Mouse (Mus musculus) neural tube, embryonic 11.5 days (tissue): ENCODE results near the gene Gm42906. TPM values are rescaled to one million over a fixed set of nuclear protein-coding genes. Genes with fewer than 3 reads are reported as not detected.

Source experiments
- ATAC-seq: fragments of 200-750 bp; cut with Nextera tagmentation; 2 replicates; pipeline ENCODE4 v1.8.0; 2017; ENCODE audit warnings: moderate number of reproducible peaks, mild to moderate bottlenecking, moderate TSS enrichment, moderate library complexity; ENCODE audit not compliant: insufficient read depth, low FRiP score, low TSS enrichment
- DNase-seq: peaks from one replicate; pipeline ENCODE4 v3.0.0-alpha.2; 2015; ENCODE audit warnings: low spot score
- H3K27ac ChIP-seq: fragments of 300-500 bp; sonication (generic); 2 replicates; pipeline ENCODE4 v1.5.1; 2014; ENCODE audit warnings: low read depth, mild to moderate bottlenecking, low read length
- H3K27me3 ChIP-seq: fragments of 300-500 bp; sonication (generic); 2 replicates; pipeline ENCODE4 v1.6.1; 2014; ENCODE audit warnings: mild to moderate bottlenecking, low read length, mixed read lengths; ENCODE audit not compliant: control insufficient read depth, insufficient read depth
- H3K36me3 ChIP-seq: fragments of 300-500 bp; sonication (generic); 2 replicates; pipeline ENCODE4 v1.6.1; 2014; ENCODE audit warnings: mild to moderate bottlenecking, low read length, moderate library complexity, mixed read lengths; ENCODE audit not compliant: control insufficient read depth, insufficient read depth
- H3K4me1 ChIP-seq: fragments of 300-500 bp; sonication (generic); 2 replicates; pipeline ENCODE4 v1.6.1; 2014; ENCODE audit warnings: low read length, mixed read lengths; ENCODE audit not compliant: control insufficient read depth, insufficient read depth
- H3K4me2 ChIP-seq: fragments of 300-500 bp; sonication (generic); 2 replicates; pipeline ENCODE4 v1.6.1; 2014; ENCODE audit warnings: low read depth, mild to moderate bottlenecking, moderate library complexity
- H3K4me3 ChIP-seq: fragments of 300-500 bp; sonication (generic); 2 replicates; pipeline ENCODE4 v1.5.1; 2014; ENCODE audit warnings: low read depth, low read length
- H3K9ac ChIP-seq: fragments of 300-500 bp; sonication (generic); 2 replicates; pipeline ENCODE4 v1.6.1; 2014; ENCODE audit warnings: mild to moderate bottlenecking, low read length
- H3K9me3 ChIP-seq: fragments of 300-500 bp; sonication (generic); 2 replicates; pipeline ENCODE4 v1.6.1; 2016; ENCODE audit warnings: low read length; ENCODE audit not compliant: control insufficient read depth
- WGBS: fragments of 180-500 bp; shearing (Covaris S2); extraction: QIAGEN DNeasy Blood & Tissue Kit; methylation state at CpG from one replicate; pipeline ENCODE4 v1.1.7; 2014; 5-methylcytosine and 5-hydroxymethylcytosine counted together
- polyA plus RNA-seq: library from polyadenylated mRNA; unstranded; fragments of >200 nt; fragmentation: Nextera tagmentation; extraction: Ambion mirVana; gene quantifications from 2 replicates; pipeline ENCODE4 v1.2.1, GENCODE M21; 2014

The Gm42906 gene
- polyA plus RNA-seq, 1 experiment from 2014 or later = not detected

- WGBS = 88% methylated on average over 4 of the region's 4 CpGs
These were observed 51.0 kb downstream of the Gm42906 start for GRCm38 (mm10) chr5:151376931-151377330.

GRCm38 (mm10) chr5:151374825-151375224 is 53.1 kb downstream of the Gm42906 start:
- ATAC-seq = no peak
- DNase-seq = no peak
- 73% methylated on average over 2 of the region's 2 CpGs for WGBS

More at GRCm38 (mm10) chr5:151376931-151377330, 51.0 kb downstream of the Gm42906 start:
- no peaks in the 10 kb centered on the region for H3K9me3 ChIP-seq
- H3K27me3 ChIP-seq = no peaks in the 10 kb centered on the region
- H3K4me3 ChIP-seq = no peak overlapping the region
- H3K9ac ChIP-seq = no peak overlapping the region
- DNase-seq = no peak
- H3K36me3 ChIP-seq = no peaks in the 10 kb centered on the region
- no peak overlapping the region for H3K4me2 ChIP-seq
- H3K4me1 ChIP-seq = no peaks in the 10 kb centered on the region
- ATAC-seq = no peak
- H3K27ac ChIP-seq = no peak overlapping the region

GRCm38 (mm10) chr5:151371130-151371529 is 56.8 kb downstream of the Gm42906 start:
- no peak for DNase-seq
- Histone ChIP-seq H3K27me3 (no peaks in the 10 kb centered on the region), H3K9ac (no peak overlapping the region), H3K36me3 (no peaks in the 10 kb centered on the region), H3K9me3 (no peaks in the 10 kb centered on the region), H3K4me3 (no peak overlapping the region), H3K4me2 (no peak overlapping the region), H3K27ac (no peak overlapping the region), H3K4me1 (no peaks in the 10 kb centered on the region; the same call in 1 of the 2 replicates)
- ATAC-seq = no peak
- 88% methylated on average over 2 of the region's 2 CpGs for WGBS

More at GRCm38 (mm10) chr5:151374825-151375224, 53.1 kb downstream of the Gm42906 start:
- H3K4me1 ChIP-seq = no peaks in the 10 kb centered on the region
- H3K27me3 ChIP-seq = no peaks in the 10 kb centered on the region
- no peak overlapping the region for H3K4me2 ChIP-seq
- no peaks in the 10 kb centered on the region for H3K9me3 ChIP-seq
- H3K4me3 ChIP-seq = no peak overlapping the region
- no peak overlapping the region for H3K27ac ChIP-seq
- no peaks in the 10 kb centered on the region for H3K36me3 ChIP-seq
- no peak overlapping the region for H3K9ac ChIP-seq

DNA sequence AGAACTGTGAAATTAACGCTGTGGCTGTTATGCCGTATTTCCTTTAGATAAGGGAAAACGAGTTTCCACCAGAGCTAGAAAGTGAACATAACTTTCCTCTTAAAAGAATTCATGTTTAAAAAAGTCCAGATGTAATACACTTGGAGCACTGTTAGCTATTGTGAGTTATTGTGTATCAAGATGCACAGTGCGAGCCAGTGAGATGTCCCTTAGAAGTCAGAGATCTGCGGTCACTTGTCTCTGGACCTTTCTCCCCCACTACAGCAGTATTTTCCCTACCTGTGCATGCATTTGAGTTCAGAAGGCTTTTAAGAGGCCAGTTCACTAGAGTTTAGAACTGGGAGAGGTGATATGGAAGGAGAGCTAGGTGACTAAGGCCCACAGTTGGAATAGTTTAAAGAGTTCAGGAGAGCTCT is 58.6 kb downstream of the Gm42906 start:
- WGBS = 64% methylated on average over 5 of the region's 5 CpGs
- H3K9ac ChIP-seq = peak overlapping the region; percentile 64
- no peaks in the 10 kb centered on the region for H3K36me3 ChIP-seq
- no peaks in the 10 kb centered on the region for H3K9me3 ChIP-seq
- peak overlapping the region; percentile 47 for H3K4me2 ChIP-seq
- no peaks in the 10 kb centered on the region; the same call in 1 of the 2 replicates for H3K4me1 ChIP-seq
- DNase-seq = no peak
- peak overlapping the region; percentile 44 for H3K4me3 ChIP-seq
- no peaks in the 10 kb centered on the region for H3K27me3 ChIP-seq
- no peak for ATAC-seq
- peak overlapping the region; percentile 83 for H3K27ac ChIP-seq

DNA sequence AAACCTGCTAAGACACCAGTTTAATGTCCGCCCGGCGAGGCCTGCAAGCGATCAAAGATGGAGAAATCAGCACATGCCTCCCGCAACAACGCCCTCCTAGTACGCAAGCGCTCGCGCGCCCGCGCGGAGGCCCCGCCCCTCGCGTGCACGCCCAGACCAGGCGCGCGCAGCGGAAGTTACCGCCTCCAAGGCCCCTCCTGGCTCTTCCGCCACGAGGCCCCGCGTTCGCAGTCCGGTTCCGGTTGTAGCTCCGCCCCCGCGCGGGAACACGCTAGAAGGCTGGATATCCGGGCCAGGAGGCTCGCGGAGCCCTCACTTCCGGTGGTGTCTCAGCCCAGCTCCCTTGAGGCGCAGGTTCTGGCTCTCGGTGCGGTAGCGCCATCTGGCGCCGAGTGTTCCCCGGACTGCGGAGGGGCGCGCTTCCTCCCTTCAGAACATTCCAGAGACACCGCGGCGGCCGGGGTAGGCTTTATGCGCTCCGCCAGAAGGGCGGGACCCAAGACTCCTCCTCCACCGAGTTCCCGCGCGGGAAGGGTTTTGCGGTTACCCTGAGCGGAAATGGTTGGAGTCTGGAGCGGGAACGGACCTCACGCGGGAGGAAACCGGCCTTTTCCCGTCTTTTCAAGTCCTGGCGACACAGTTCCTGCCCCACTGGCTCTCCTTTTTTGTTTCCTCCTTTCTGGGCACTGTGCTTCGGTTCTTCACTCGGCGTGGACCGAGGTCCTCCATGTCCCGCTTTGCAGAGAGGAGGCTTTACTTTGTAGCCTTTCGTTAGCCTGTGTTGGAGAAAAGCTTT is 59.4 kb downstream of the Gm42906 start:
- DNase-seq (peak; percentile 100), ATAC-seq (peak; percentile 98)
- H3K9me3 ChIP-seq = no peaks in the 10 kb centered on the region
- peak overlapping the region; percentile 74 for H3K9ac ChIP-seq
- no peaks in the 10 kb centered on the region; the same call in 1 of the 2 replicates for H3K4me1 ChIP-seq
- H3K36me3 ChIP-seq = no peaks in the 10 kb centered on the region
- H3K27ac ChIP-seq = peak overlapping the region; percentile 83
- H3K4me3 ChIP-seq = peak overlapping the region; percentile 44
- no peaks in the 10 kb centered on the region for H3K27me3 ChIP-seq
- WGBS = under 1% methylated on average over 74 of the region's 75 CpGs
- H3K4me2 ChIP-seq = peak overlapping the region; percentile 65

DNA sequence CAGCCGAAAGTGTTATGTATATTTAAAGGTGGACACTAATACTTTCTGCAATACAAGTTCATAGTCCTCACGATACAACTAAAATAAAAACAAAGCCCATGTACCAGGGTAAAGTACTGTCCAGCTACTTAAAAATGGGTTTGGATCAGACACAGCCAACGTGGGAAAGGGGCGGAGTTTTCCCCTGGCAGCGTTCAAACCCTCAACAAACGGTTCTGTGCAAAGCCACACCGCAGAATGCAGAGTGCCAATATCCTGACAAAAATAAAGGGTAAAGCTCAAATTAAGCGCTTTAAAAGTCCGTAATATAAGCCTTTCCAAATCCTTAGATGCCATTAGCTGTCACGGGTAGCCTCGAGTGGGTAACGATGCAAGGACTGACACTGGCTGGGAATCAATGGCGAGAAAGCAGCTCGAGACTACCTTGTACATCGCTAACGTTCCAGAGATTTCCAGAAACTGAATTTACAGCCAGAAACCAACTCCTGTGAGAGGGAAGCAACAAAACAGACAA is 60.0 kb downstream of the Gm42906 start:
- H3K27me3 ChIP-seq = no peaks in the 10 kb centered on the region
- peak overlapping the region; percentile 44 for H3K4me3 ChIP-seq
- H3K9me3 ChIP-seq = no peaks in the 10 kb centered on the region
- H3K27ac ChIP-seq = peak overlapping the region; percentile 83
- no peaks in the 10 kb centered on the region for H3K36me3 ChIP-seq
- ATAC-seq (peak; percentile 46), DNase-seq (no peak)
- peak overlapping the region; percentile 65 for H3K4me2 ChIP-seq
- no peaks in the 10 kb centered on the region; the same call in 1 of the 2 replicates for H3K4me1 ChIP-seq
- peak overlapping the region; percentile 74 for H3K9ac ChIP-seq
- 11% methylated on average over 16 of the region's 16 CpGs for WGBS

- ATAC-seq (no peak), DNase-seq (no peak)
- Histone ChIP-seq H3K36me3 (no peaks in the 10 kb centered on the region), H3K4me1 (no peaks in the 10 kb centered on the region; the same call in 1 of the 2 replicates), H3K27me3 (no peaks in the 10 kb centered on the region), H3K4me2 (peak overlapping the region; percentile 65), H3K9me3 (no peaks in the 10 kb centered on the region), H3K9ac (no peak overlapping the region; the same call in 1 of the 2 replicates), H3K27ac (no peak overlapping the region), H3K4me3 (no peak overlapping the region; the same call in 1 of the 2 replicates)
- WGBS = 87% methylated on average over 1 of the region's 1 CpGs
These were observed 60.6 kb downstream of the Gm42906 start for GRCm38 (mm10) chr5:151367317-151367716.

DNA sequence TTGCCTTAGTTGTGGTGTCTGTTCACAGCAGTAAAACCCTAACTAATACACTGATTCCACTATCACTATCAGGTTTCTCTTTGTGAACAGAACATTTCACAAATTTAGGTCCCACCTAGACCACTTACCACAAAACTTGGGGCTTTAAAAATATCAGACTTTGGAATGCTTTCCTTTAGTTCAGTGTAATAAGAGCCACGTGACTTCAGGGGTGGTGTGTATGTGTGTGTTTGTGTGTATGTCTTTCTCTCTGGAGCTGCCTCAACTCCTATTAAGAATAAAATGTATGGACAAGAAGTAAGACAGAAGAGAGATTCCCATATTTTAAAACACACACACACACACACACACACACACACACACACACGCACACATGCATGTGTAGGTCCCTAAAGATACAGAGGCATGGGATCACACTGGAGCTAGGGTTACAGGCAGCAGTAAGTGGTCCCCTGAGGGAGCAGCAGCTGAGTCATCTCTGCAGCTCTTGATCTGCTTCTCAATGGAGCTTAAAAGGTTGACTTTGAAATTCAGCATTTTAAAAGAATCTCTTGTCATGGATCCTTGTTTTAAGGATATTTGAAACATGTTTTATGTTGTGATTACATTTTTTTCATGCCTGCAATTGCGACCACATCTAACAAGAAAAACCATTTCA is 64.5 kb downstream of the Gm42906 start:
- no peaks in the 10 kb centered on the region for H3K27me3 ChIP-seq
- no peak for ATAC-seq
- no peak for DNase-seq
- no peak overlapping the region for H3K27ac ChIP-seq
- no peaks in the 10 kb centered on the region; the same call in 1 of the 2 replicates for H3K4me1 ChIP-seq
- H3K36me3 ChIP-seq = no peaks in the 10 kb centered on the region
- no peaks in the 10 kb centered on the region for H3K9me3 ChIP-seq
- no peak overlapping the region for H3K4me3 ChIP-seq
- H3K9ac ChIP-seq = no peak overlapping the region
- WGBS = 80% methylated on average over 3 of the region's 3 CpGs
- H3K4me2 ChIP-seq = no peak overlapping the region
